Mouse (Mus musculus): ENCODE results near the gene Endou. TPM values are rescaled to one million over a fixed set of nuclear protein-coding genes. Genes with fewer than 3 reads are reported as not detected.

Gene Endou
- polyA plus RNA-seq, 1 experiment from 2014 or later = 0.20 TPM

DNA sequence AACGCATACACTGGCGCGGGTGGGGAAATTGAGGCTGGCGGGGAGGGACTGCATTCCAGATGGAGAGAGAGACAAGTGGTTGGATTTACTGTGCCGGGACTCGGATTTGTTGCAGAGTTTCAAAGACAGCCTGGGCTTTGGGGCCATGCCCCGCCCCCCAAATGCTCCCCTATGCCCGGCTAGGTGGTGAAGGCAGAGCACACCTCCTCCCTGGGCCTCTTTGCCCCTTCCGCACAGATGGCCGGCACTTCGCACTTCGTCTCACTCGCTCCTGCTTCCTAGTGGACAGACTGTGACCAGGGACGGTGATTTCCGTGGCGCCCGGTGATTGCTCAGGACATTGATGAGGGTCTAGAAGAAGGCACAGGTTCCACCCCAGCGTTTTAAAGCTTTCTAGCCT lies 37.1 kb upstream of the Endou start:
- Histone ChIP-seq H3K4me3 (ENCODE audit: low read depth, low read length) (peak overlapping the region; percentile 31), H3K9me3 (ENCODE audit: control insufficient read depth, low read length) (no peaks in the 10 kb centered on the region), H3K4me1 (ENCODE audit: control insufficient read depth, insufficient read depth, low read length) (peaks cover 27% of the 10 kb centered on the region), H3K9ac (ENCODE audit: low read length) (peak overlapping the region; percentile 51), H3K36me3 (ENCODE audit: control insufficient read depth, insufficient read depth, low read length) (no peaks in the 10 kb centered on the region), H3K4me2 (ENCODE audit: low read depth) (peak overlapping the region; percentile 89), H3K27ac (ENCODE audit: low read depth, low read length) (no peak overlapping the region), H3K27me3 (ENCODE audit: control insufficient read depth, insufficient read depth, low read length) (peaks cover 13% of the 10 kb centered on the region; the same call in 1 of the 2 replicates)
- ATAC-seq (ENCODE audit: insufficient read depth, low FRiP score, low TSS enrichment) = 0 out of 2 replicates have a peak, but pooled peaks have one; percentile 7
- WGBS = under 1% methylated on average over 18 of the region's 18 CpGs
- DNase-seq (ENCODE audit: low spot score) = peak; percentile 41

DNA sequence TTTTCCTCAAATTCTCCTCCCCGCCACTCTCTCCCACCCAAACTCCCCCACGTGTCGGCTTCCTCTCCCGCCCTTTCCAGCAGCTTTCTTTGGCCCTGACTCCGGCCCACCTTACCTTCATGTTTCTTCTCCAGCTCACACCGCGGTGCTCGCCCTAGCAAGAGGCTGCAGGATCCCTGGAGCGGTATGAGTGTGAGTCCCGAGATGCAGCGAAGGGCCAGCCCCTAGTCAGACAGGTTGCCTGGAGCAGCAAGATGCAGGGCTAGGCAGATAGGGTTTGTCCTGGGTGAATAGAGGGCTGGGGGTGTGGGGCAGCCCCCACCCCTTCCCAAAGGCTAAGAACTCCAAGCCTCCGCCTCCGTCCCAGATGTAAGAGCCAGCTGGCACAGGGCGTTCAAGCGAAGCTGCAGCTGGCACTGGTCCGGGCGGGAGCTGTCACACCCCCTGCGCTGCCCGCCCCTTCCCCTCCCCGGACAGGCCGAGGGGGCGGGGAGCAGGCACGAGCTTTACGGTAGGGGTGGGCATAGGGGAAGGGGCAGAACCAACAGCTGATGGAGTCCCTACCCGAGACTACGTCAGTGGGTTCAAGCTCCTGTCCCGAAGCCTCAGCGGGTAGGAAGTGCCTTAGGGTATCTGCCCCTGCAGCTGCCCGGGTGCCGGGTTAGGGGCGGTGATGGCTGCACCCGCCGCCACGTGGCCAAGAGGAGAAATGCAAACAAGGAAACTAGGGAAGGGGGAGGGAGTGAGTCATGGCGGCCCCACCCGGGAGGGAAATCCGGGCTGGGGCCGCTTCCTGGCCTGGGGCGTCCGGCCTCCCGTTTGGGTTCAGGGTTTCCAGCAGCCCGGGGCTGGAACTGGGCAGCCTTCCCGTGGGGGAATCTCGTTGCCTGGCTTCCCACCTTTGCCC lies 36.4 kb upstream of the Endou start, which contains the start of gene Rapgef3:
Rapgef3 (minus strand) TSS at position 693 of the 907 bp plus-strand sequence.
- H3K4me2 ChIP-seq (ENCODE audit: low read depth) = peak within 1 kb of the TSS; percentile 89
- peaks cover 13% of the 10 kb centered on the region; the same call in 1 of the 2 replicates for H3K27me3 ChIP-seq (ENCODE audit: control insufficient read depth, insufficient read depth, low read length)
- H3K4me1 ChIP-seq (ENCODE audit: control insufficient read depth, insufficient read depth, low read length) = peaks cover 27% of the 10 kb centered on the region
- peak within 1 kb of the TSS; percentile 51 for H3K9ac ChIP-seq (ENCODE audit: low read length)
- H3K9me3 ChIP-seq (ENCODE audit: control insufficient read depth, low read length) = no peaks in the 10 kb centered on the region
- H3K36me3 ChIP-seq (ENCODE audit: control insufficient read depth, insufficient read depth, low read length) = no peaks in the 10 kb centered on the region
- peak; percentile 82 for DNase-seq (ENCODE audit: low spot score)
- H3K4me3 ChIP-seq (ENCODE audit: low read depth, low read length) = peak within 1 kb of the TSS; percentile 31
- peak; percentile 84 for ATAC-seq (ENCODE audit: insufficient read depth, low FRiP score, low TSS enrichment)
- 1% methylated on average over 40 of the region's 44 CpGs for WGBS
- peak within 1 kb of the TSS; percentile 2; the same call in 1 of the 2 replicates for H3K27ac ChIP-seq (ENCODE audit: low read depth, low read length)

- DNase-seq (ENCODE audit: low spot score) (no peak), ATAC-seq (ENCODE audit: insufficient read depth, low FRiP score, low TSS enrichment) (0 out of 2 replicates have a peak, but pooled peaks have one; percentile 28)
- Histone ChIP-seq H3K4me3 (ENCODE audit: low read depth, low read length) (peak overlapping the region; percentile 31), H3K4me1 (ENCODE audit: control insufficient read depth, insufficient read depth, low read length) (peaks cover 27% of the 10 kb centered on the region), H3K27me3 (ENCODE audit: control insufficient read depth, insufficient read depth, low read length) (peaks cover 13% of the 10 kb centered on the region; the same call in 1 of the 2 replicates), H3K4me2 (ENCODE audit: low read depth) (peak overlapping the region; percentile 89), H3K9me3 (ENCODE audit: control insufficient read depth, low read length) (no peaks in the 10 kb centered on the region), H3K36me3 (ENCODE audit: control insufficient read depth, insufficient read depth, low read length) (no peaks in the 10 kb centered on the region), H3K27ac (ENCODE audit: low read depth, low read length) (peak overlapping the region; percentile 2; the same call in 1 of the 2 replicates), H3K9ac (ENCODE audit: low read length) (0 out of 2 replicates have a peak overlapping the region, but pooled peaks have one; percentile 51)
- WGBS = 4% methylated on average over 23 of the region's 23 CpGs
These were observed 35.6 kb upstream of the Endou start for GRCm38 (mm10) chr15:97766594-97767279.

DNA sequence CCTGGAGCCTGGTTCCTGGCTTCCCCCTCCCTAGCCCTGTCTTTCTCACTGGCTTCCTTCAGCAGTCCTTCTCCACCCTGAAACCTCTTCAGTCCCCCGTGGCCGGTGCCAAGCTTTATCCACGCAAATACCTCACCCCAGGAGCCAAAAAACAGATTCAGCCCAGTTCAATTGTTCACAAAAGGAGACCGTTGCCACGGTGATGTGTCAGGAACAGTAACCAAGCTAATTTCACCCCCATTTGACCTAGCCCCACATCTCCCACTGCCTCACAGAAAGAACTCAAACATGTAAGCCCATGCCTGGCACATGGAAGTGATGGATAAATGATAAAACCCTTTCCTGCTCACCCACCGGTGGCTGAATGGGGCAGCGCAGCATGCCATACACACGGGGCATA lies 35.1 kb upstream of the Endou start:
- H3K9ac ChIP-seq (ENCODE audit: low read length) = no peak overlapping the region

GRCm38 (mm10) chr15:97765090-97765794 lies 34.1 kb upstream of the Endou start:
- WGBS = 31% methylated on average over 13 of the region's 13 CpGs

More for the DNA sequence above, 35.1 kb upstream of the Endou start:
- WGBS = 11% methylated on average over 8 of the region's 8 CpGs
- ATAC-seq (ENCODE audit: insufficient read depth, low FRiP score, low TSS enrichment) (peak; percentile 27; the same call in 1 of the 2 replicates), DNase-seq (ENCODE audit: low spot score) (peak; percentile 65)
- peak overlapping the region; percentile 89 for H3K4me2 ChIP-seq (ENCODE audit: low read depth)
- peak overlapping the region; percentile 2; the same call in 1 of the 2 replicates for H3K27ac ChIP-seq (ENCODE audit: low read depth, low read length)
- peak overlapping the region; percentile 31; the same call in 1 of the 2 replicates for H3K4me3 ChIP-seq (ENCODE audit: low read depth, low read length)
- no peaks in the 10 kb centered on the region for H3K9me3 ChIP-seq (ENCODE audit: control insufficient read depth, low read length)
- peaks cover 27% of the 10 kb centered on the region for H3K4me1 ChIP-seq (ENCODE audit: control insufficient read depth, insufficient read depth, low read length)
- no peaks in the 10 kb centered on the region for H3K36me3 ChIP-seq (ENCODE audit: control insufficient read depth, insufficient read depth, low read length)
- peaks cover 13% of the 10 kb centered on the region; the same call in 1 of the 2 replicates for H3K27me3 ChIP-seq (ENCODE audit: control insufficient read depth, insufficient read depth, low read length)

DNA sequence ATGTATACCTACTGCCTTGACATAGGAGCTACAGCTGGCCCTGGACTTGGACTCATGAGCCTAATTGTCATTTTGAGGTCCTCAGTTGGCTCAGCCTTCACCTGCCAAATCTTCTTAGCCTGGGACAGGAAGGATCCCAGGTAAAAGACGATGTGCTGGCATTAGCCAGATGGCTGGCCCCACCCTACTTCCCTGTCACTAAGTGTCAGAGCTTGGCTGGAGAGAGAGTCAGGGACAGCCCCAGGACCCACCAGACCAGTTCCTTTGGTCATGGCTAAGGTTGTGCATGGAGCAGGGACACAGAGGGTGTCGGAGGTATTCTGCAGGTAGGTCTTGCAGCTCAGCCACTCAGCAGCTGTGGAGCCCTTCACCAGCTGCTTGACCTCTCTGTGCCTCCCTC lies 33.4 kb upstream of the Endou start:
- H3K4me2 ChIP-seq (ENCODE audit: low read depth) = no peak overlapping the region
- H3K27ac ChIP-seq (ENCODE audit: low read depth, low read length) = no peak overlapping the region
- DNase-seq (ENCODE audit: low spot score) = no peak
- H3K36me3 ChIP-seq (ENCODE audit: control insufficient read depth, insufficient read depth, low read length) = no peaks in the 10 kb centered on the region
- H3K27me3 ChIP-seq (ENCODE audit: control insufficient read depth, insufficient read depth, low read length) = peaks cover 13% of the 10 kb centered on the region; the same call in 1 of the 2 replicates
- ATAC-seq (ENCODE audit: insufficient read depth, low FRiP score, low TSS enrichment) = no peak
- peaks cover 27% of the 10 kb centered on the region for H3K4me1 ChIP-seq (ENCODE audit: control insufficient read depth, insufficient read depth, low read length)
- H3K9ac ChIP-seq (ENCODE audit: low read length) = no peak overlapping the region; the same call in 1 of the 2 replicates
- 79% methylated on average over 2 of the region's 2 CpGs for WGBS
- no peak overlapping the region for H3K4me3 ChIP-seq (ENCODE audit: low read depth, low read length)
- no peaks in the 10 kb centered on the region for H3K9me3 ChIP-seq (ENCODE audit: control insufficient read depth, low read length)

More at GRCm38 (mm10) chr15:97765090-97765794, 34.1 kb upstream of the Endou start:
- H3K9ac ChIP-seq (ENCODE audit: low read length) = no peak overlapping the region; the same call in 1 of the 2 replicates
- peak overlapping the region; percentile 89 for H3K4me2 ChIP-seq (ENCODE audit: low read depth)
- H3K4me1 ChIP-seq (ENCODE audit: control insufficient read depth, insufficient read depth, low read length) = peaks cover 27% of the 10 kb centered on the region
- peaks cover 13% of the 10 kb centered on the region; the same call in 1 of the 2 replicates for H3K27me3 ChIP-seq (ENCODE audit: control insufficient read depth, insufficient read depth, low read length)
- DNase-seq (ENCODE audit: low spot score) = no peak
- no peaks in the 10 kb centered on the region for H3K36me3 ChIP-seq (ENCODE audit: control insufficient read depth, insufficient read depth, low read length)
- H3K27ac ChIP-seq (ENCODE audit: low read depth, low read length) = no peak overlapping the region
- no peak overlapping the region for H3K4me3 ChIP-seq (ENCODE audit: low read depth, low read length)
- no peaks in the 10 kb centered on the region for H3K9me3 ChIP-seq (ENCODE audit: control insufficient read depth, low read length)
- ATAC-seq (ENCODE audit: insufficient read depth, low FRiP score, low TSS enrichment) = no peak

GRCm38 (mm10) chr15:97763256-97764049 lies 32.3 kb upstream of the Endou start:
- Histone ChIP-seq H3K9me3 (ENCODE audit: control insufficient read depth, low read length) (no peaks in the 10 kb centered on the region), H3K36me3 (ENCODE audit: control insufficient read depth, insufficient read depth, low read length) (no peaks in the 10 kb centered on the region), H3K4me3 (ENCODE audit: low read depth, low read length) (no peak overlapping the region), H3K4me2 (ENCODE audit: low read depth) (no peak overlapping the region), H3K4me1 (ENCODE audit: control insufficient read depth, insufficient read depth, low read length) (peaks cover 27% of the 10 kb centered on the region), H3K27ac (ENCODE audit: low read depth, low read length) (no peak overlapping the region), H3K9ac (ENCODE audit: low read length) (no peak overlapping the region), H3K27me3 (ENCODE audit: control insufficient read depth, insufficient read depth, low read length) (peaks cover 10% of the 10 kb centered on the region; the same call in 1 of the 2 replicates)
- no peak for DNase-seq (ENCODE audit: low spot score)
- ATAC-seq (ENCODE audit: insufficient read depth, low FRiP score, low TSS enrichment) = no peak
- 65% methylated on average over 9 of the region's 9 CpGs for WGBS

All from neural tube, embryonic 11.5 days (tissue).